Mouse (Mus musculus): Measurements from ENCODE around the gene Dtd1. TPM values are rescaled to one million over a fixed set of nuclear protein-coding genes. Genes with fewer than 3 reads are reported as not detected.

Dtd1 gene
- polyA plus RNA-seq, 1 experiment from 2014 or later = 67.8 TPM

- H3K27me3 ChIP-seq = no peaks in the 10 kb centered on the region
- no peak overlapping the region for H3K27ac ChIP-seq (replicated peaks)
- H3K4me1 ChIP-seq = no peaks in the 10 kb centered on the region
- no peak for ATAC-seq (replicated peaks)
- no peak overlapping the region for H3K4me2 ChIP-seq (replicated peaks)
- no peak overlapping the region for H3K9ac ChIP-seq (replicated peaks)
- H3K4me3 ChIP-seq = no peak overlapping the region
- H3K9me3 ChIP-seq = no peaks in the 10 kb centered on the region
- 89% methylated on average over 6 of the region's 6 CpGs for WGBS
- H3K36me3 ChIP-seq = no peaks in the 10 kb centered on the region
Observed at GRCm38 (mm10) chr2:144760666-144761065, 161.0 kb downstream of the Dtd1 start.

GRCm38 (mm10) chr2:144763706-144764105, 164.0 kb downstream of the Dtd1 start:
- Histone ChIP-seq H3K27ac (replicated peaks) (no peak overlapping the region), H3K4me3 (no peak overlapping the region), H3K9ac (replicated peaks) (no peak overlapping the region), H3K36me3 (no peaks in the 10 kb centered on the region), H3K4me2 (replicated peaks) (no peak overlapping the region), H3K27me3 (no peaks in the 10 kb centered on the region), H3K4me1 (no peaks in the 10 kb centered on the region), H3K9me3 (no peaks in the 10 kb centered on the region)
- no peak for ATAC-seq (replicated peaks)
- WGBS = 81% methylated on average over 9 of the region's 9 CpGs

GRCm38 (mm10) chr2:144764116-144764788, 164.6 kb downstream of the Dtd1 start:
- Histone ChIP-seq H3K4me2 (replicated peaks) (no peak overlapping the region), H3K27ac (replicated peaks) (no peak overlapping the region), H3K4me3 (no peak overlapping the region), H3K36me3 (no peaks in the 10 kb centered on the region), H3K27me3 (no peaks in the 10 kb centered on the region), H3K4me1 (no peaks in the 10 kb centered on the region), H3K9me3 (no peaks in the 10 kb centered on the region), H3K9ac (replicated peaks) (no peak overlapping the region)
- 27% methylated on average over 7 of the region's 7 CpGs for WGBS
- no peak for ATAC-seq (replicated peaks)

- 90% methylated on average over 5 of the region's 5 CpGs for WGBS
- ATAC-seq (replicated peaks) = no peak
Observed at GRCm38 (mm10) chr2:144765219-144765618, 165.5 kb downstream of the Dtd1 start.

GRCm38 (mm10) chr2:144768375-144769117, 168.8 kb downstream of the Dtd1 start:
- Histone ChIP-seq H3K27ac (replicated peaks) (no peak overlapping the region), H3K4me3 (no peak overlapping the region), H3K9ac (replicated peaks) (no peak overlapping the region), H3K9me3 (no peaks in the 10 kb centered on the region), H3K27me3 (no peaks in the 10 kb centered on the region), H3K4me1 (no peaks in the 10 kb centered on the region), H3K4me2 (replicated peaks) (no peak overlapping the region), H3K36me3 (no peaks in the 10 kb centered on the region)
- ATAC-seq (replicated peaks) = no peak
- WGBS = 83% methylated on average over 3 of the region's 3 CpGs

More at GRCm38 (mm10) chr2:144765219-144765618, 165.5 kb downstream of the Dtd1 start:
- no peak overlapping the region for H3K4me2 ChIP-seq (replicated peaks)
- H3K27me3 ChIP-seq = no peaks in the 10 kb centered on the region
- no peak overlapping the region for H3K9ac ChIP-seq (replicated peaks)
- H3K27ac ChIP-seq (replicated peaks) = no peak overlapping the region
- H3K4me3 ChIP-seq = no peak overlapping the region
- H3K9me3 ChIP-seq = no peaks in the 10 kb centered on the region
- H3K36me3 ChIP-seq = no peaks in the 10 kb centered on the region
- H3K4me1 ChIP-seq = no peaks in the 10 kb centered on the region

GRCm38 (mm10) chr2:144769118-144769496, 169.4 kb downstream of the Dtd1 start:
- no peaks in the 10 kb centered on the region for H3K27me3 ChIP-seq
- H3K27ac ChIP-seq (replicated peaks) = no peak overlapping the region
- no peak overlapping the region for H3K4me3 ChIP-seq
- no peaks in the 10 kb centered on the region for H3K9me3 ChIP-seq
- no peak overlapping the region for H3K9ac ChIP-seq (replicated peaks)
- 81% methylated on average over 2 of the region's 2 CpGs for WGBS
- ATAC-seq (replicated peaks) = no peak
- no peaks in the 10 kb centered on the region for H3K36me3 ChIP-seq
- no peak overlapping the region for H3K4me2 ChIP-seq (replicated peaks)
- no peaks in the 10 kb centered on the region for H3K4me1 ChIP-seq

GRCm38 (mm10) chr2:144769556-144769955, 169.9 kb downstream of the Dtd1 start:
- Histone ChIP-seq H3K36me3 (no peaks in the 10 kb centered on the region), H3K4me3 (no peak overlapping the region), H3K27me3 (no peaks in the 10 kb centered on the region), H3K4me1 (no peaks in the 10 kb centered on the region), H3K9me3 (no peaks in the 10 kb centered on the region), H3K4me2 (replicated peaks) (no peak overlapping the region), H3K9ac (replicated peaks) (no peak overlapping the region), H3K27ac (replicated peaks) (no peak overlapping the region)
- WGBS = 44% methylated on average over 3 of the region's 3 CpGs
- no peak for ATAC-seq (replicated peaks)

- H3K9ac ChIP-seq (replicated peaks) = no peak overlapping the region
- no peaks in the 10 kb centered on the region for H3K36me3 ChIP-seq
- no peaks in the 10 kb centered on the region for H3K4me1 ChIP-seq
- no peak overlapping the region for H3K4me2 ChIP-seq (replicated peaks)
- no peak overlapping the region for H3K27ac ChIP-seq (replicated peaks)
- H3K27me3 ChIP-seq = no peaks in the 10 kb centered on the region
- no peak for ATAC-seq (replicated peaks)
- H3K9me3 ChIP-seq = no peaks in the 10 kb centered on the region
- H3K4me3 ChIP-seq = no peak overlapping the region
- 86% methylated on average over 7 of the region's 7 CpGs for WGBS
Observed at GRCm38 (mm10) chr2:144770452-144770941, 170.8 kb downstream of the Dtd1 start.

GRCm38 (mm10) chr2:144771841-144772240, 172.1 kb downstream of the Dtd1 start:
- Histone ChIP-seq H3K27ac (replicated peaks) (no peak overlapping the region), H3K27me3 (no peaks in the 10 kb centered on the region), H3K9ac (replicated peaks) (no peak overlapping the region), H3K4me3 (no peak overlapping the region), H3K4me2 (replicated peaks) (no peak overlapping the region), H3K9me3 (no peaks in the 10 kb centered on the region), H3K36me3 (no peaks in the 10 kb centered on the region), H3K4me1 (no peaks in the 10 kb centered on the region)
- ATAC-seq (replicated peaks) = no peak
- 90% methylated on average over 4 of the region's 4 CpGs for WGBS

GRCm38 (mm10) chr2:144774636-144775160, 175.0 kb downstream of the Dtd1 start:
- Histone ChIP-seq H3K4me2 (replicated peaks) (no peak overlapping the region), H3K9me3 (no peaks in the 10 kb centered on the region), H3K36me3 (no peaks in the 10 kb centered on the region), H3K4me3 (no peak overlapping the region), H3K9ac (replicated peaks) (no peak overlapping the region), H3K27me3 (no peaks in the 10 kb centered on the region), H3K4me1 (no peaks in the 10 kb centered on the region), H3K27ac (replicated peaks) (no peak overlapping the region)
- ATAC-seq (replicated peaks) = no peak
- 91% methylated on average over 8 of the region's 8 CpGs for WGBS

- no peaks in the 10 kb centered on the region for H3K4me1 ChIP-seq
- WGBS = 86% methylated on average over 4 of the region's 4 CpGs
- no peak overlapping the region for H3K4me3 ChIP-seq
- H3K9ac ChIP-seq (replicated peaks) = no peak overlapping the region
- no peak for ATAC-seq (replicated peaks)
- no peaks in the 10 kb centered on the region for H3K27me3 ChIP-seq
- H3K9me3 ChIP-seq = no peaks in the 10 kb centered on the region
- no peak overlapping the region for H3K27ac ChIP-seq (replicated peaks)
- H3K4me2 ChIP-seq (replicated peaks) = no peak overlapping the region
- no peaks in the 10 kb centered on the region for H3K36me3 ChIP-seq
Observed at GRCm38 (mm10) chr2:144775626-144776025, 175.9 kb downstream of the Dtd1 start.

GRCm38 (mm10) chr2:144779263-144779662, 179.6 kb downstream of the Dtd1 start:
- Histone ChIP-seq H3K4me2 (replicated peaks) (no peak overlapping the region), H3K9me3 (no peaks in the 10 kb centered on the region), H3K27me3 (no peaks in the 10 kb centered on the region), H3K4me3 (no peak overlapping the region), H3K4me1 (no peaks in the 10 kb centered on the region), H3K27ac (replicated peaks) (no peak overlapping the region), H3K36me3 (no peaks in the 10 kb centered on the region), H3K9ac (replicated peaks) (no peak overlapping the region)
- 93% methylated on average over 7 of the region's 7 CpGs for WGBS
- ATAC-seq (replicated peaks) = no peak

Data from forebrain, embryonic 15.5 days (tissue).